Mouse (Mus musculus) kidney, adult 18-20 months (tissue): Measurements from ENCODE around the gene Defa28.
"Not testable (repeated sequence)": the region's sequence is repeated elsewhere in the genome, so short reads cannot be mapped to it uniquely, and the experiment has no call there.

ENCODE experiments used
- DNase-seq: peaks from one replicate; pipeline ENCODE4 v3.0.0; 2021

Defa28 gene

DNA sequence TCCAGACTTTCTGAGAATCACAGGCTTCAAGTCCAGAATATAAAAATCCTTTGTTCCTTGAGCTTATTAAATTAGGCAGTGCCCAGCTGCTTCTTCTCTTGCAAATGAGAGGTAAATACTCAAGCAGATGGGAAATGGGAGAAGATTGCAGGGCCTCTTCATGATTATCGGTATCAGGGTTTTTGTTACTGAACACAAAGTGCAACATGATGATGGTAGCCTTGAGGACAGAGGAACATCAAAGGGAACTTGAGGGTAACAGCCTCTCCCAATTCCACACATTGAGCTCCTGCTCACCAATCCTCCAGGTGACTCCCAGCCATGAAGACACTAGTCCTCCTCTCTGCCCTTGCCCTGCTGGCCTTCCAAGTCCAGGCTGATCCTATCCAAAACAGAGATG, at the start of gene Defa28:
Gene Defa28 (plus strand): TSS at position 301 of the 400 bp plus-strand sequence.
- not testable (repeated sequence) for DNase-seq

DNA sequence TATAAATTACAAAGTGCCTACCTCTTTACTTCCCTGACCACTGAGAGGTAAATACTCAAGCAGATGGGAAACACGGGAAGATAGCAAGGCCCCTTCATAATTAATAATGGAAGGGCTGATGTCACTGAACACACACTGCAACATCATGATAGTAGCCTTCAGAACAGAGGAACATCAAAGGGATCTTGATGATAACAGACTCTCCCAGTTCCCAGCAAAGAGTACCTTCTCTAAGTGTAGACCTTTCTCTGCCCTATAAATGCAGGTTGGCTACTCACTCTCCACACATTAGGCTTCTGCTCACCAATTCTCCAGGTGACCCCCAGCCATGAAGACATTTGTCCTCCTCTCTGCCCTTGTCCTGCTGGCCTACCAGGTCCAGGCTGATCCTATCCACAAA, 17.7 kb upstream of the Defa28 start, which contains the start of gene Defa37:
Gene Defa37 (plus strand): TSS at position 301 of the 400 bp plus-strand sequence.
- DNase-seq: not testable (repeated sequence)

DNA sequence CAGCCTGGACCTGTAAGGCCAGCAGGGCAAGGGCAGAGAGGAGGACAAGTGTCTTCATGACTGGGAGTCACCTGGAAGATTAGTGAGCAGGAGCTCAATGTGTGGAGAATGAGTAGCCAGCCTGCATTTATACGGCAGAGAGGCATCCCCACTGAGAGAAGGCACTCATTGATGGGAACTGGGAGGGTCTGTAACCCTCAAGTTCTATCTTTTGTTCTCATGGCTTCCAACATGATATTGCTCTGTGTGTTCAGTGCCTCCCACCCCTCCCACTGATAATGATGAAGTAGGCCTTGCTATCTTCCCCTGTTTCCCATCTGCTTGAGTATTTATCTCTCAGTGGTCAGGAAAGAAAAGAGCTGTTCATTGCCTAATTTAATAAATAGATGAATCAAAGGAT, 11.6 kb downstream of the Defa28 start, which contains the start of gene Gm7861:
Gene Gm7861 (minus strand): TSS at position 101 of the 400 bp plus-strand sequence.
- DNase-seq: not testable (repeated sequence)

DNA sequence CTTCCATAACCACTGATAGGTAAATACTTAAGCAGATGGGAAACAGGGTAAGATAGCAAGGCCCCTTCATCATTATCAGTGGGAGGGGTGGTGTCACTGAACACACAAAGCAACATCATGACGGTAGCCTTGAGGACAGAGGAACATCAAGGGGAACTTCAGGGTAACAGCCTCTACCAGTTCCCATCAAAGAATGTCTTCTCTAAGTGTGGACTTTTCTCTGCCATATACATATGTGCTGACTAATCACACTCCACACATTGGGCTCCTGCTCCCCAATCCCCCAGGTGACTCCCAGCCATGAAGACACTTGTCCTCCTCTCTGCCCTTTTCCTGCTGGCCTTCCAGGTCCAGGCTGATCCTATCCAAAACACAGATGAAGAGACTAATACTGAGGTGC, 35.1 kb downstream of the Defa28 start, which contains the start of gene Defa26:
Gene Defa26 (plus strand): TSS at position 301 of the 400 bp plus-strand sequence.
- DNase-seq: not testable (repeated sequence)
